Mouse (Mus musculus): ENCODE data around the gene Actrt3. TPM values are rescaled to one million over a fixed set of nuclear protein-coding genes. Genes with fewer than 3 reads are reported as not detected.

The Actrt3 gene
- total and polyA plus RNA-seq, 3 experiments: 0.16 to 0.17 TPM; not detected in 1

GRCm38 (mm10) chr3:30646761-30647160, 47.0 kb upstream of the Actrt3 start:
- no peak overlapping the region for H3K4me3 ChIP-seq (replicated peaks in 1 of 3; ENCODE audit: low read depth in 2 of 3, low read length in 2 of 3, poor library complexity in 1 of 3)
- H3K79me2 ChIP-seq (replicated peaks; ENCODE audit: control insufficient read depth, extremely low read depth, insufficient read depth, poor library complexity, severe bottlenecking): no peaks in the 10 kb centered on the region
- no peak overlapping the region for H3K4me2 ChIP-seq (ENCODE audit: insufficient read depth, low read depth, poor library complexity, severe bottlenecking)
- H3K36me3 ChIP-seq (replicated peaks in 1 of 2; ENCODE audit: control insufficient read depth in 1 of 2, insufficient read depth in 1 of 2, low read length in 1 of 2): no peaks in the 10 kb centered on the region
- no peak overlapping the region for H3K27ac ChIP-seq (ENCODE audit: insufficient read depth, low read depth)
- no peak for DNase-seq (ENCODE audit: extremely low read depth)
- no peak overlapping the region for H3K9ac ChIP-seq (ENCODE audit: insufficient read depth, low read depth)
- no peaks in the 10 kb centered on the region for H3K27me3 ChIP-seq (replicated peaks)
- no peak for TF ChIP-seq NRF1 (IDR thresholded peaks at IDR 0.05; ENCODE audit: low read depth, low read length)
- TF ChIP-seq CHD2 (IDR thresholded peaks at IDR 0.05; ENCODE audit: low read length): no peak
- no peak for TF ChIP-seq E2F4 (IDR thresholded peaks at IDR 0.05; ENCODE audit: insufficient replicate concordance, low read depth, low read length)
- TF ChIP-seq PAX5 (IDR thresholded peaks at IDR 0.05; ENCODE audit: low read length): no peak
- no peak for TF ChIP-seq GABPA (IDR thresholded peaks at IDR 0.05; ENCODE audit: insufficient replicate concordance, low read depth, low read length)
- TF ChIP-seq JUN (IDR thresholded peaks at IDR 0.05; ENCODE audit: insufficient read depth, low read depth, low read length): no peak
- no peak for TF ChIP-seq UBTF (IDR thresholded peaks at IDR 0.05; ENCODE audit: low read depth, low read length)
- TF ChIP-seq MAZ (IDR thresholded peaks at IDR 0.05; ENCODE audit: low read depth, low read length): no peak
- TF ChIP-seq TCF12 (IDR thresholded peaks at IDR 0.05; ENCODE audit: low read depth, low read length): no peak
- no peak for TF ChIP-seq CTCF (conservative IDR thresholded peaks at IDR 0.05 in 1 of 2, IDR thresholded peaks at IDR 0.05 in 1 of 2; ENCODE audit: low read depth in 2 of 2, low read length in 2 of 2)
- no peak for TF ChIP-seq KAT2A (IDR thresholded peaks at IDR 0.05; ENCODE audit: insufficient replicate concordance, low read length)
- in situ Hi-C loops (cut with MboI; ENCODE audit: low pct_ligation_motif_present, low pct_unique_long_range_greater_than_20kb, low sequenced_read_pairs): no loop called here
- dilution Hi-C loops (cut with MboI; ENCODE audit: extremely low pct_ligation_motif_present, extremely low pct_unique_long_range_greater_than_20kb, low sequenced_read_pairs): no loop called here
- no peaks in the 10 kb centered on the region for H3K9me3 ChIP-seq (replicated peaks; ENCODE audit: low read length)
- no peaks in the 10 kb centered on the region for H3K4me1 ChIP-seq (ENCODE audit: control insufficient read depth in 1 of 2, insufficient read depth in 2 of 2)

- no peak within 1 kb of the TSS for H3K4me3 ChIP-seq (replicated peaks in 1 of 3; ENCODE audit: low read depth in 2 of 3, low read length in 2 of 3, poor library complexity in 1 of 3)
- H3K27ac ChIP-seq (ENCODE audit: insufficient read depth, low read depth): no peak within 1 kb of the TSS
- no peaks in the 10 kb centered on the region for H3K27me3 ChIP-seq (replicated peaks)
- H3K9ac ChIP-seq (ENCODE audit: insufficient read depth, low read depth): no peak within 1 kb of the TSS
- no peaks in the 10 kb centered on the region for H3K9me3 ChIP-seq (replicated peaks; ENCODE audit: low read length)
- in situ Hi-C loops (cut with MboI; ENCODE audit: low pct_ligation_motif_present, low pct_unique_long_range_greater_than_20kb, low sequenced_read_pairs) (no loop called here), dilution Hi-C loops (cut with MboI; ENCODE audit: extremely low pct_ligation_motif_present, extremely low pct_unique_long_range_greater_than_20kb, low sequenced_read_pairs) (no loop called here)
- H3K36me3 ChIP-seq (replicated peaks in 1 of 2; ENCODE audit: control insufficient read depth in 1 of 2, insufficient read depth in 1 of 2, low read length in 1 of 2): no peaks in the 10 kb centered on the region
- DNase-seq (ENCODE audit: extremely low read depth): no peak
- H3K4me2 ChIP-seq (ENCODE audit: insufficient read depth, low read depth, poor library complexity, severe bottlenecking): no peak within 1 kb of the TSS
- no peaks in the 10 kb centered on the region for H3K79me2 ChIP-seq (replicated peaks; ENCODE audit: control insufficient read depth, extremely low read depth, insufficient read depth, poor library complexity, severe bottlenecking)
- TF ChIP-seq CTCF (conservative IDR thresholded peaks at IDR 0.05 in 1 of 2, IDR thresholded peaks at IDR 0.05 in 1 of 2; ENCODE audit: low read depth in 2 of 2, low read length in 2 of 2) (no peak), USF2 (conservative IDR thresholded peaks at IDR 0.05; ENCODE audit: low read depth, low read length) (no peak), NELFE (IDR thresholded peaks at IDR 0.05; ENCODE audit: low read depth, low read length) (no peak), IRF4 (IDR thresholded peaks at IDR 0.05; ENCODE audit: low read depth, low read length) (no peak), GABPA (IDR thresholded peaks at IDR 0.05; ENCODE audit: insufficient replicate concordance, low read depth, low read length) (no peak), POLR2A (IDR thresholded peaks at IDR 0.05; ENCODE audit: low read depth, low read length) (no peak), JUND (conservative IDR thresholded peaks at IDR 0.05; ENCODE audit: low read depth, low read length) (no peak), TCF12 (IDR thresholded peaks at IDR 0.05; ENCODE audit: low read depth, low read length) (no peak), EP300 (IDR thresholded peaks at IDR 0.05; ENCODE audit: low read length) (no peak), PAX5 (IDR thresholded peaks at IDR 0.05; ENCODE audit: low read length) (no peak), CHD2 (IDR thresholded peaks at IDR 0.05; ENCODE audit: low read length) (no peak)
- no peaks in the 10 kb centered on the region for H3K4me1 ChIP-seq (ENCODE audit: control insufficient read depth in 1 of 2, insufficient read depth in 2 of 2)
Observed at GRCm38 (mm10) chr3:30644207-30644606, 44.5 kb upstream of the Actrt3 start, which contains the start of gene Lrriq4. Gene Lrriq4, plus strand, starts transcription at chr3:30644507.
